Mouse (Mus musculus): ENCODE data around the gene Pth2r.

- no peak for TF ChIP-seq CTCF (IDR thresholded peaks at IDR 0.05; ENCODE audit: low read depth, low read length)
- TF ChIP-seq POLR2A (IDR thresholded peaks at IDR 0.05; ENCODE audit: insufficient read depth, low read length), result no peak
Measured at GRCm38 (mm10) chr1:65354153-65354552, 72.3 kb downstream of the Pth2r start.

Data from ES-Bruce4 (cell line).